Comparison of ENCODE assay signal across 10 mouse cellular contexts in the genomic region with DNA sequence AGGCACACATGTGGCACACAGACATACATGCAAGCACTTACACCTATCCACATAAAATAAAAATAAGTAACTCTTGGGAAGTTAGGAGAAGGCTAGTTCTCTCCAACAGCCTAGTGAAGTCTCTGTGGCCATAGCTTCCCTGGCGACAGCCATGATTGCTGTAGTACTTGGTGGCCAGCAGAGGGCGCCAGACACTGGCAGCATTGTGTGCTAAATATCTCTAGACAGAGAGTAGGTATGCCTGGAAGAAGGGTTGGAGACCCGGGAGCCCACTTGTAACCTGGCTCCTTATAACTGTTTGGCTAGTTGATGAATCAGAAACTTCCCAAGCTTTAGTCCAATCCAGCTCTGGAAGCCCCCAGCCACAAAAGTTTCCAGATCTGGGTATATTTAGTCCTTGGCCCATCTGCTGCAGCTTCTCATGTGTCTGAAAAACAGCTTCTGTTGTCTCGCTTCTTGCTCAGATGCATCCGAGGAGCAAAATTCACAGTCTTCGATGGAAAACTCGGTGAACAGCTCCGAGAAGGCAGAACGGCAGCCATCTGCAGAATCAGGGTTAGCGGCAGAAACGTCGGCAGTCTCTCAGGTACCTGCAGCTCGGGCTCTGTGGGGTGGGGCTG. TPM values are rescaled to one million over a fixed set of nuclear protein-coding genes. Genes with fewer than 3 reads are reported as not detected.
A peak's percentile ranks its signal among the peaks of the same experiment; 100 is the strongest.
DNase-seq lines count a peak whose midpoint lies in the region; ATAC-seq lines count a peak whose summit lies in the region.
"Had no signal": no experiment of that assay in that cellular context is flagged by ENCODE, and none has a peak within 500 bp of the region (broad histone marks: within the 10 kb centered on the region; RNA-seq: fewer than 3 reads in every experiment).

No protein-coding gene starts in this region.

- no peaks in the 10 kb centered on the region for H3K9me3 ChIP-seq in hindbrain, embryonic 11.5 days (ENCODE audit: control insufficient read depth, low read length)
- no peaks in the 10 kb centered on the region for H3K9me3 ChIP-seq in hindbrain, embryonic 16.5 days (ENCODE audit: control insufficient read depth, low read length)
- H3K9me3 ChIP-seq: heart, embryonic 13.5 days had no signal

- no peak overlapping the region for H3K9ac ChIP-seq in hindbrain, embryonic 11.5 days (ENCODE audit: low read depth, low read length)
- H3K9ac ChIP-seq in hindbrain, embryonic 16.5 days (ENCODE audit: low read depth, low read length) = no peak overlapping the region
- H3K9ac ChIP-seq: heart, embryonic 13.5 days had no signal

- no peak overlapping the region for H3K4me2 ChIP-seq in hindbrain, embryonic 11.5 days (replicated peaks; ENCODE audit: low read depth, low read length)
- H3K4me2 ChIP-seq in hindbrain, embryonic 16.5 days (ENCODE audit: low read length) = no peak overlapping the region
- H3K4me2 ChIP-seq: heart, embryonic 13.5 days had no signal

- no peak overlapping the region for H3K27ac ChIP-seq in hindbrain, embryonic 11.5 days (ENCODE audit: low read depth, low read length)
- H3K27ac ChIP-seq in hindbrain, embryonic 16.5 days (ENCODE audit: low read depth, low read length) = no peak overlapping the region
- H3K27ac ChIP-seq: heart, embryonic 13.5 days had no signal

- no peak overlapping the region for H3K4me3 ChIP-seq in hindbrain, embryonic 11.5 days (ENCODE audit: low read depth, low read length)
- no peak overlapping the region for H3K4me3 ChIP-seq in hindbrain, embryonic 16.5 days (ENCODE audit: low read length)
- H3K4me3 ChIP-seq: heart, embryonic 13.5 days; myocyte had no signal

- peaks cover 34% of the 10 kb centered on the region for H3K36me3 ChIP-seq in hindbrain, embryonic 11.5 days (ENCODE audit: control insufficient read depth, insufficient read depth, low read length)
- H3K36me3 ChIP-seq in hindbrain, embryonic 16.5 days (ENCODE audit: control insufficient read depth, insufficient read depth, low read length) = peaks cover 43% of the 10 kb centered on the region

- H3K27me3 ChIP-seq in hindbrain, embryonic 11.5 days (ENCODE audit: control insufficient read depth, insufficient read depth, low read length) = no peaks in the 10 kb centered on the region
- H3K27me3 ChIP-seq in hindbrain, embryonic 16.5 days (replicated peaks; ENCODE audit: control insufficient read depth, insufficient read depth, low read length) = no peaks in the 10 kb centered on the region
- H3K27me3 ChIP-seq: heart, embryonic 13.5 days had no signal

- 79% methylated on average over 13 of the region's 13 CpGs for WGBS in hindbrain, embryonic 11.5 days
- 77% methylated on average over 13 of the region's 13 CpGs for WGBS in hindbrain, embryonic 16.5 days

- no peaks in the 10 kb centered on the region for H3K4me1 ChIP-seq in hindbrain, embryonic 11.5 days (replicated peaks; ENCODE audit: control insufficient read depth, insufficient read depth, low read length)
- no peaks in the 10 kb centered on the region for H3K4me1 ChIP-seq in hindbrain, embryonic 16.5 days (ENCODE audit: control insufficient read depth, insufficient read depth, low read depth, low read length)

- peak; percentile 76 for DNase-seq in hindbrain, embryonic 11.5 days (ENCODE audit: low spot score)
- DNase-seq in 3T3-L1 (ENCODE audit: low read depth, low spot score) = peak; percentile 79
- peak; percentile 60 for DNase-seq in A20 (ENCODE audit: low read depth, low spot score)
- peak; percentile 44 for DNase-seq in c-Kit-positive CD71-positive TER-119-positive erythroid progenitor cells, embryonic 14.5 days (ENCODE audit: low spot score)
- DNase-seq in layer of hippocampus, adult 9-11 months = peak; percentile 45
- peak; percentile 75 for DNase-seq in retina, postnatal 1 day
- no peak for DNase-seq in Muller cell, postnatal 12 days (ENCODE audit: inconsistent ontology term)

- no peak for ATAC-seq in hindbrain, embryonic 11.5 days (ENCODE audit: low FRiP score)
- no peak; the same call in 1 of the 2 replicates for ATAC-seq in hindbrain, embryonic 16.5 days

RNA-seq across cellular contexts. Expression of a gene that starts 25.3 kb away (rescaled TPM):
- polyA plus RNA-seq in hindbrain, embryonic 11.5 days (2014; fragmentation: Nextera tagmentation; extraction: Ambion mirVana) = 56.8 and 63.7 TPM in 2 replicates
- polyA plus RNA-seq in hindbrain, embryonic 16.5 days (2015; fragmentation: Nextera tagmentation; extraction: Ambion mirVana) = 31.1 and 36.7 TPM in 2 replicates

RNA-seq across cellular contexts. Expression of a gene that starts 25.6 kb away (rescaled TPM):
- polyA plus RNA-seq in hindbrain, embryonic 11.5 days (2014; fragmentation: Nextera tagmentation; extraction: Ambion mirVana) = 16.8 and 18.2 TPM in 2 replicates
- 15.2 and 20.7 TPM in 2 replicates for polyA plus RNA-seq in hindbrain, embryonic 16.5 days (2015; fragmentation: Nextera tagmentation; extraction: Ambion mirVana)
